Mouse (Mus musculus): ENCODE data around the gene Mrpl1. TPM values are rescaled to one million over a fixed set of nuclear protein-coding genes. Genes with fewer than 3 reads are reported as not detected.

Mrpl1 gene
- total RNA-seq, 1 experiment from 2014 or later = 20.5 TPM

GRCm38 (mm10) chr5:96207531-96207930 lies 1.8 kb upstream of the Mrpl1 start:
- DNase-seq = no peak

DNA sequence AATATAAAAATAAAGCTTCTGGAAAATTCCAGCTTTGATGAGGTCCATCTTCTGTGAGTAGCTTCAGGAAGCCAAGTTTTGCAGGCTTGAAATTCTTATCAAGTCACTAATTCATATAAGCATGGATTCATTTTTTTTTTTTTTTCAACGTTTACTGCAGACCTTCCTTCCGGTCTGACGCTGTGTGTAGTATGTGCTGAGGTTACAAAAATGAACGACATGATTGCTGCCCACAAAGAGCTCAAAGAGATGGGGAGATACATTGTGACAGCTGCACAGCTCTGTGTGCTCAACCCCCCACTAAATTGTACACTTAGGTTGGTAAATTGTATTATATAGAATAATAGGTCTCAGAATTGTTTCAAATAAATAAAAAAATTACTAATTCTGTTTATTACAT lies 750 bp upstream of the Mrpl1 start:
- no peak for DNase-seq

GRCm38 (mm10) chr5:96209916-96210583 lies 757 bp downstream of the Mrpl1 start:
- DNase-seq = peak; percentile 89

DNA sequence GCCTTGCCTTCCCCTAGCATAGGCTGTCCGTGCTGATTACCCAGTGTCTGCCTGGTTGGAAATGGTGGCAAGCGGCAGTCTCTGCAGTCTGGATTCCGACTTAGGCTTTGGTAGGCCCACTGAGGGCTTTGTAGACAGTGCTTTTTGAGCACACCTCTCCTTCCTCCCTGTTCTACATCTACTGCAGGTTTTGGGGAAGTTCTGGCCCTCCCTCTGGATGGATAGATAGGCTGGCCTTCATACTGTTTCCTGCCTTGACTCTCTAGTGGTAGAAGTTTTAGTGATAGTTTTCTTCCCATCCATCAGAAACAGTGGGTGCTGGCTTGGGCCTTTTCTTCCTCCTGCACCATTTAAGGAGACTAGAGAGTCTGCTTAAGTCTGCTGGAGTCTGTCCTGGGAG lies 9.4 kb downstream of the Mrpl1 start:
- DNase-seq = no peak

DNA sequence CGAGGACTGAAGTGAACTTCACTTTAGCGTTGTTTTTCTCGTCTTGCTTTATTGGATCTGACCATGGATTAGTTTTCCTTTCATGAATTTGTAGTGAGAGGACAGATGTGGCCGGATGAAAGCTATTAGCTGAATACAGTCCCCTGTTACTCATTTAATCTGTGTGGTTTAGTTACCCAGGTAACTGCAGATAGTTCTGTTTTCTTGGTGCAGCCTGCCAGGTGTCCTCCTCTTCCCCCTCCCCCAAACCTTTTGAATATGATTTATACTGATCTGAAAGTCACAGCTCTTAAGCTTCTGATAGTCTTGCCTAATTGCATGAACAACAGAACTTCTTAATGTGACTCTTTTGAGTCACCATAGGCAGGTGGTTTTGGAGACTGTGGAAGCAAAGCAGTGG lies 10.2 kb downstream of the Mrpl1 start:
- no peak for DNase-seq

- no peak for DNase-seq
Observed at GRCm38 (mm10) chr5:96221298-96221697, 12.0 kb downstream of the Mrpl1 start.

GRCm38 (mm10) chr5:96221812-96222585 lies 12.7 kb downstream of the Mrpl1 start:
- no peak for DNase-seq

DNA sequence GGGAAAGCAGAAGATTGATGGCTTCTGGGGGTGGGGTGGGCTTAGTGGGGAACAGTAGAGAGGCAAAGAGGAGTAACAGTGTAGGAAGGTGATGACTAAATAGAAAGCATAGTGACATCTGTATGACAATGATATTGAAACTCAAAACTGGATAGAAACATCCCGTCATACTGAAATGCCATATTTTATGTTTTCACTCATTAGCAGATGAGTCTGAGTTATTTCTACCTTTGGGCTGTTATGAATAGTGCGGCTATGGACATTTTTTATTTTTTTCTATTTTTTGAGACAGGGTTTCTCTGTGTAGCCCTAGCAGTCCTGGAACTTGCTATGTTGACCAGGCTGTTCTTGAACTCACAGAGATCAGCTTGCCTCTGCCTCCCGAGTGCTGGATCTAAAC lies 13.7 kb downstream of the Mrpl1 start:
- DNase-seq = no peak

DNA sequence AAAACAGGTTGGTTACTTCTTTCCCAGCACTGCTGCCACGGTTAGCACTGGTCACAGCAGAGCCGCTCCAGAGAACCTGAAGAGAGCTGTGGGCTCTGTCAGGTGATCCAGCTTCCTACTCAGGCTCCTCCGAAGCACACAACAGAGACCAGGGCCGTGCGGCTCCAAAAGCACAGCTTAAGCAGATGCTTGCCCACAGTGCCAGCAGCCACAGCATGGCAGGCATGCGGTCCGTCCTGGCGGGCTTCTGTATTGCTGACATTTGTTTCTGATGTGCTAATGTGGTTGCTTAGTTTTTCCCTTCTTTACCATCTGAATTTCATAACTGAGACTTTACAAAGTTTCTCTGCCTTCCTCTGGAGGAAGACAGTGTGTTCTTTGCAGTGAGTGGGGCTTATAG lies 17.2 kb downstream of the Mrpl1 start:
- no peak for DNase-seq

GRCm38 (mm10) chr5:96228967-96229366 lies 19.7 kb downstream of the Mrpl1 start:
- no peak for DNase-seq

GRCm38 (mm10) chr5:96238797-96239196 lies 29.5 kb downstream of the Mrpl1 start:
- no peak for DNase-seq

GRCm38 (mm10) chr5:96240856-96241255 lies 31.6 kb downstream of the Mrpl1 start:
- no peak for DNase-seq

GRCm38 (mm10) chr5:96244511-96244910 lies 35.2 kb downstream of the Mrpl1 start:
- no peak for DNase-seq

- DNase-seq = no peak
Observed at GRCm38 (mm10) chr5:96253995-96254394, 44.7 kb downstream of the Mrpl1 start.

DNA sequence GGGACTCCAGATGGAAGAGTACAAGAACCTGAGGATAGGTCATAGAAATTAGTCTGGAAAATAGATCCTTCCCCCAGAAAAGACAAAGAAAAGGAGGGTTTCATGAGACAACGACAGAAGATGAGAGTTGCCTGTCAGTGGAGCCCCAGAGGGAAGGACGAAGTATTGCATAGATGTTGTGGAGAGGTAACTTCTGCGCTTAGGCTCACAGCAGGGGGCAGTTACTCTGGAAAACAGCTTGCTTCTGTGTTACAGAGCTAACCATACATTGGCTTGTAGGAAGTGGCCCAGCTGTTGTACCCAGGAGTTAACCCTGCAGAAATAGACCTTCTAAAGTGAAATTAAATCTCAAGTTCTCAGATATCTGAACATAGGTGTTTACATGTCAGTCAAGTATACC lies 45.9 kb downstream of the Mrpl1 start:
- no peak for DNase-seq

GRCm38 (mm10) chr5:96258210-96258609 lies 48.9 kb downstream of the Mrpl1 start:
- no peak for DNase-seq

DNA sequence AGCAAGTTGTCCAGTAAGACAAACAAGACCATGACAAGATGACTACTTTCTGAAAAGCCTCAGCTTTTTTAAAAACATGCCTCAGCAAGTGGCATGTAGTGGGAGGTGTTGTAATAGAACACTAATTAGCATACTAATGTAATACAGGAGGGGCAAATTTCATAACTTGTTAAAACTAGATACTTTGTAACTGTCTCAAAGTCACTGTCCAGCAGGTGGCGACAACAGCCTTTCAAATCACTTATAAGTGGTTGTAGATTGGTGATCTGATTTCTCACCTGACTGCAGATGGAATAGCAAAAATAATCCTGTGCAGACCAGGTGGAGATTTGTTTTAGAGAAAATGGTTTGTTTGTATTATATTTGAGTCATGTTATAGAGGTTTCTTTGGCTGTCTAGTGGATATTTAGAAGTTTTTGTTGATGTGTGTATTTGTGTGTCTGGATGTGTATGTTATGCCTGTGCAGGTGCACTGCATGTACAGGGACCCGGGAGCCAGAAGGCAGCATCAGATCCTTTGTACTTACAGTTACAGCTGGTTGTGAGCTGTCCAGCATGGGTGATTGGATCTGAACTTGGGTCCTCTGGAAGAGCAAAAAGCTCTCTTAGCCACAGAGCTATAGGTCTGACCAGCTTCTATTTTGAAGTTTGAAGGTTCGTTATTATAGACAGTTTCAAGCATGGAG lies 57.9 kb downstream of the Mrpl1 start:
- peak; percentile 68 for DNase-seq

- DNase-seq = no peak
Observed at GRCm38 (mm10) chr5:96271070-96271469, 61.8 kb downstream of the Mrpl1 start.

DNA sequence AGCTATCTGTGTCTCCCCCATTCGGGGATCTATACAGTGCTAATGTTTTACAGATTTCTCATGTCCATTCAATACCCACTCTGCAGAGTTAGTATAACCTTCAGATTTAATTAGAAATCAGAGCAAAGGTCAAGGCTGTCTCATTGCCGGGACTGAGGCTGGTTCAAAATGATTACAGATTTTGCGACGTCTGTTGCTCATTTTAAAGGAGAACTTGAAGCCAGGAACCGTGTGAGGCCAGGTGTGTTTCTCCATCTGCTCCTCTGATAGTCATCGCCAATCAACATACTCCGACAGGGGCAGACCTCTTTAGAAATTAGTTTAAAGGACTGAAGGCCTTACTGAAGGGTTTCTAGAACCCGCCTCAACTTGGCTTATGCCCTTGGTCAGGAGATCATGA lies 96.5 kb downstream of the Mrpl1 start:
- no peak for DNase-seq

- DNase-seq = no peak
Observed at GRCm38 (mm10) chr5:96306271-96306670, 97.0 kb downstream of the Mrpl1 start.

DNA sequence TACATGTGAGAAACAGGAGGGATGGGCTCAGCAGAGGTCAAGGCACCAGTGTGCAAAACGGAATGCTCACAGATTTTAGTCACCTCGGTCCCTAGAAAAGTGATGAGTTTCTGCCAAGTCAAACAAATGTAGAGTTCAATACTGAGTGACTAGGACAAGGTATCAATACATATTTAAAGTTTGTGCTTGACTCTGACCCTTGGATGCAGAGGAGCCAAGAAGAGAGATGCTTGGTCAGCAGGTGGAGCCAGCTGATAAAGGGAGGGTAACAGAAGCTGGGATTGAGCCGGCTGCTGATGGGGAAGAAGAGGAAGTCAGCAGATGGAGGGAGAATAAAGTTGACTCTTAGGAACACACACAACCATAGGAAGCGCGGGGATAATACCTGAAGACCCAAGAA lies 97.5 kb downstream of the Mrpl1 start:
- DNase-seq = no peak

GRCm38 (mm10) chr5:96308086-96308485 lies 98.8 kb downstream of the Mrpl1 start:
- no peak for DNase-seq

GRCm38 (mm10) chr5:96308645-96309044 lies 99.4 kb downstream of the Mrpl1 start:
- no peak for DNase-seq

All from adrenal gland, postnatal 25 days (tissue).